Mouse (Mus musculus) midbrain, embryonic 15.5 days (tissue): ENCODE results near the gene Trpm5. TPM values are rescaled to one million over a fixed set of nuclear protein-coding genes. Genes with fewer than 3 reads are reported as not detected.

Experiments
- ATAC-seq: fragments of 200-750 bp; cut with Nextera tagmentation; replicated peaks from 2 replicates; pipeline ENCODE4 v1.8.0; 2017; ENCODE audit warnings: moderate TSS enrichment
- H3K27ac ChIP-seq: fragments of 300-500 bp; sonication (generic); 2 replicates; pipeline ENCODE4 v1.5.1; 2015; ENCODE audit warnings: mild to moderate bottlenecking, inconsistent platforms
- H3K27me3 ChIP-seq: fragments of 300-500 bp; sonication (generic); replicated peaks from 2 replicates; pipeline ENCODE4 v1.6.1; 2015; ENCODE audit warnings: inconsistent platforms
- H3K36me3 ChIP-seq: fragments of 300-500 bp; sonication (generic); replicated peaks from 2 replicates; pipeline ENCODE4 v1.6.1; 2015; ENCODE audit warnings: inconsistent platforms
- H3K4me1 ChIP-seq: fragments of 300-500 bp; sonication (generic); 2 replicates; pipeline ENCODE4 v1.6.1; 2015; ENCODE audit warnings: inconsistent platforms
- H3K4me2 ChIP-seq: fragments of 300-500 bp; sonication (generic); 2 replicates; pipeline ENCODE4 v1.6.1; 2015; ENCODE audit warnings: inconsistent platforms, mild to moderate bottlenecking, moderate library complexity
- H3K4me3 ChIP-seq: fragments of 300-500 bp; sonication (generic); 2 replicates; pipeline ENCODE4 v1.5.1; 2015; ENCODE audit warnings: mild to moderate bottlenecking, inconsistent platforms
- H3K9ac ChIP-seq: fragments of 300-500 bp; sonication (generic); 2 replicates; pipeline ENCODE4 v1.6.1; 2015; ENCODE audit warnings: mild to moderate bottlenecking, inconsistent platforms
- H3K9me3 ChIP-seq: fragments of 300-500 bp; sonication (generic); 2 replicates; pipeline ENCODE4 v1.6.1; 2016; ENCODE audit warnings: inconsistent platforms
- WGBS: fragments of 180-500 bp; shearing (Covaris S2); methylation state at CpG from one replicate; pipeline ENCODE4 v1.1.7; 2015; ENCODE audit warnings: mixed read lengths; 5-methylcytosine and 5-hydroxymethylcytosine counted together
- polyA plus RNA-seq: library from polyadenylated mRNA; unstranded; fragments of >200 nt; fragmentation: Nextera tagmentation; extraction: Ambion mirVana; gene quantifications from 2 replicates; pipeline ENCODE4 v1.2.1, GENCODE M21; 2015

Trpm5 gene
- 1.3 and 1.6 TPM in 2 replicates for polyA plus RNA-seq

DNA sequence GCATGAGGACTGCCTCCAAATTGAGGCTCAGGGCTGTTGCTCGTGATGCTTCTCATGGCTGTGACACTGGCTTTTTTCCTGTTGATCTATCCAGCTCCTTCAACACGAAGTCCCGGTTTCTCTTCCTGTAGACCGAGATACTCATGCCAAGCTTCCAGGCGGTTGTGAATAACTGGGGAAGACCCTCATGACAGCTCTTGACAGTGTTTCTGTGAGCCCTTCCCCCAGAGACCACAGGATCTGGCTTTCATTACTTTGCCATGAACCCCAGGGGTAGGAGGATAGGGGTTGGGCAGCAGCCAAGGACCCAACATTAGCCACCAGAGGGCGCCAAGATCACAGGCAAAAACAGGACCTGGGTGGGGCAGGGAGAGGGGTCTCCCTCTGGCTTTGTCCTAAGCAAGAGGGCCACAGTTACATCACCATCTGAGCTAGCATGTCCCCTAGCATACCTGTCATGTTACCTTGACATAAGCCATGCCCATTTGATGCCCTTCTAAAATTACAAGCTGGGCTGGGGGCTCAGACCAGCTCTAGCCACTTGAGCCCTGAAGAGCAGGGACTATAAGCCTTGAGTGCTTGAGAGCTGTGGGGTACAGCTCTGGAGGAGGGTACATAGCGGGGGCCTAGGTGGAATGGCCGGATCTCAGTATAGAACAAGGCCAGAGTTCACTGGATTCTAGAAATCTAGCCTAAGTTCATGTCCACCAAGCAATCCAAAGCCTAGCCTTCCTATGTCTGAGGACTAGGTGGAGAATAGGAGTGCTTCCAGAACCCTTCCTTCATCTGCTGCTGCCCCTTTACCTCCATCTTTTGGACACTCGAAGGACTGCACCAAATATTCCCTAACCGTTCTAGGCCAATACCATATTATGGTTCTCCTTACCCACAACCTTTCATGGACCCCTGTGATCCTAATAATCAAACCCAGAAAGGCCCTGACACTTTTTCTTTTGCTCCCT is at the start of gene Trpm5:
Gene Trpm5 (minus strand): TSS at position 51 of the 962 bp plus-strand sequence.
- Histone ChIP-seq H3K9ac (no peak within 1 kb of the TSS), H3K27ac (no peak within 1 kb of the TSS)
- no peak for ATAC-seq

DNA sequence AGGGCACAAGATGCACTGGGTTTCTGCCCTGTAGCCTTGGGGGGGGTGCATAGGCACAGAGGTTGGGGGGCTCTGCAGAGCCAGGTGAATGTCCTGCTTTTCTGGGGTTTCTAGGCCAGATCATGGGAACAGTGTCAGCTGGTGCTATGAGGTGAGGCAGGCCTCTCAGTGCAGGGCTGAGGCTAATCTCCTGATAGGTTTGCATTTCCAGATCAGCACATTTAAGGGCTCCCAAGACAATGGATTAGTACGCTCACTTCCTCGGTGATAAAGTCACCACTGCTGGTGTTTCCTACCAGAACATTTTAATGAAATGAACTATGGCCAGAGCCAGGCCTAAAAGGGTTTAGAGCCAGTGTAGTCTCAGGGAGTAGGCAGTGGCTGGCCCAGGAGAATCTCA is 48.2 kb upstream of the Trpm5 start:
- 87% methylated on average over 2 of the region's 2 CpGs for WGBS

More for the DNA sequence above, at the start of gene Trpm5:
- Histone ChIP-seq H3K36me3 (no peaks in the 10 kb centered on the region), H3K4me1 (no peaks in the 10 kb centered on the region), H3K4me2 (no peak within 1 kb of the TSS), H3K27me3 (no peaks in the 10 kb centered on the region), H3K4me3 (no peak within 1 kb of the TSS), H3K9me3 (no peaks in the 10 kb centered on the region)
- 48% methylated on average over 10 of the region's 10 CpGs for WGBS

DNA sequence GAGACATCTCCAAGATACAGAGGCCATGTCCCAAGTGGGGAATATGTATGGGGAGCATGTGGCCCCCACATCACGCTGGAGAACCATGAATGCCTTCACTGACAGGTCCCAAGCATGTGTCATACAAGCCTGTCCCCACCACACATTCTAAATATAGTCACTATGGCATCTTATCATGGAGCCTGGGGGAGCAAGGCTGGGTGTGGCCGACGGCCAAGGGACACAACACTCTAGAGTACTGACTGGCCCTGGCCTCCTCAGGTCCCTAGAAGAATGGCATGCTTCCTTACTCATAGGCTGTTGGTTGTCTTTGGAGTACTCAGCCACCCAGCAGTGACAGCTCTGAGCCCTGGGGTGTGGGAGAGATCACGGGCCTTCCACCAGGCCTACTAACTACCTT is 45.5 kb upstream of the Trpm5 start:
- H3K4me1 ChIP-seq, result no peaks in the 10 kb centered on the region
- no peak overlapping the region for H3K4me2 ChIP-seq
- H3K9ac ChIP-seq, result no peak overlapping the region
- H3K9me3 ChIP-seq, result no peaks in the 10 kb centered on the region
- no peaks in the 10 kb centered on the region for H3K27me3 ChIP-seq
- ATAC-seq, result no peak
- H3K27ac ChIP-seq, result no peak overlapping the region
- no peaks in the 10 kb centered on the region for H3K36me3 ChIP-seq
- WGBS, result 83% methylated on average over 4 of the region's 4 CpGs
- no peak overlapping the region for H3K4me3 ChIP-seq

More for the DNA sequence above, 48.2 kb upstream of the Trpm5 start:
- Histone ChIP-seq H3K27me3 (no peaks in the 10 kb centered on the region), H3K27ac (no peak overlapping the region), H3K9ac (no peak overlapping the region), H3K9me3 (no peaks in the 10 kb centered on the region), H3K36me3 (no peaks in the 10 kb centered on the region), H3K4me3 (no peak overlapping the region), H3K4me1 (no peaks in the 10 kb centered on the region), H3K4me2 (no peak overlapping the region)
- no peak for ATAC-seq

DNA sequence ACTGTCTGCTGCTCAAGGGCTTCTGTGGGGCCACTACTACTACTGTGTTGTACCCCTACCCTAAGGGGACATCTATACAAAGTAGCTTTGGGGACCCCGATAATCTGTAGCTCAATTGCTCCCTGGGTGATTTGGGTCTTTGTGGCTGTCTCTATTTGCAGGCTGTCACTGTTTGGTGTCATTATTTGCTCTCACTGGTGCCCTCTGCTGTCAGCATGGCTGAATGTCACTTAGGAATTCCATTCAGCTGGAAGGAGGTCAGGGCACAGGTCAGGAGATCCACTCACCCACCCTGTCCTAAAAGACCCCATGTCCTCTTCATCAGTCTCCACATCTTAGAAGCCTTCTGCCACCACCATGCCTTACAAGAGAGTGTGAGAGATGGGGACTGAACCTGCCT is 44.3 kb upstream of the Trpm5 start:
- Histone ChIP-seq H3K4me2 (no peak overlapping the region), H3K9me3 (no peaks in the 10 kb centered on the region), H3K9ac (no peak overlapping the region), H3K4me3 (no peak overlapping the region), H3K4me1 (no peaks in the 10 kb centered on the region), H3K27ac (no peak overlapping the region), H3K36me3 (no peaks in the 10 kb centered on the region), H3K27me3 (no peaks in the 10 kb centered on the region)
- ATAC-seq, result no peak
- 33% methylated on average over 1 of the region's 1 CpGs for WGBS

DNA sequence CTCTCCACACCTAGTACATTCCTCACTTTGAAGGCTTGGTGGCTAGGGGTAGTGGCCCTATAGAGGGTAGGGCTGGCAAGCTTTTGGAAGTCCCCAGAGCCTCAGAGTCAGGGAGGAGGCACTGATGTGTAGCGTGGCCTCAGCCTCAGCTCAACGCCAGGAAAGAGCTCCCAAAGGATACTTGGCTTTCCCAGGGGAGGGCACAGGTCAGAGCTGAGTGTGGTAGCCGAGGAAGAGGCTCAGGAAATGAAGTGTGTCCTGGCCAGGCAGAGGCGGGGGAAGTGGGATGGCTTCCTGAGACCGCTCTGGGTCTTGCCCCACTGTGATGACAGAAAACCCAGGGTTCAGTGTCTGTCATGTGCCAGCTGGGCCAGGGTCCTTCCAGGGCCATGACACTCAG is 42.1 kb upstream of the Trpm5 start:
- Histone ChIP-seq H3K9me3 (no peaks in the 10 kb centered on the region), H3K9ac (no peak overlapping the region), H3K4me1 (no peaks in the 10 kb centered on the region), H3K27me3 (no peaks in the 10 kb centered on the region), H3K4me2 (no peak overlapping the region), H3K27ac (no peak overlapping the region), H3K36me3 (no peaks in the 10 kb centered on the region), H3K4me3 (no peak overlapping the region)
- ATAC-seq, result no peak
- 64% methylated on average over 5 of the region's 5 CpGs for WGBS

DNA sequence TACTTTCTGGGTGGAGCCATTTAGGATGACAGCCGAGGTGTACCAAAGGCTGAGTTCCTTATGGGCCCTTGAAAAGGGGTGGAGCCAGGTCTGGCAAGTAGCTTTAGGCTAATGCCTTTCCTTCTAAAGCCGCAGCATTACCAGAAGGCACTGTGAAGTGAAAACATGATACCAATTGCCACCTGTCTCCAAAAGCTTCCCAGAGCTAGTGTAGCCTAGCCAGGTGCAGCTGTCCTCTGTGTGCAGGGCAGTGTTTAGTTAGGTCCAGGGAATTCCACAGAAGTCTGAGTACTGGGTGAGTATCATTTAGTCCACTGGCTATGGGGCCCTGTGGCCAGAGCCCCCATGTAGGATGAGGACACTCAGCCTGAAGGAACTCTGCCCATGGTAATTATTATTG is 41.7 kb upstream of the Trpm5 start:
- ATAC-seq, result no peak
- 57% methylated on average over 2 of the region's 2 CpGs for WGBS
- no peaks in the 10 kb centered on the region for H3K4me1 ChIP-seq
- H3K9me3 ChIP-seq, result no peaks in the 10 kb centered on the region
- H3K9ac ChIP-seq, result no peak overlapping the region
- H3K27ac ChIP-seq, result no peak overlapping the region
- H3K4me3 ChIP-seq, result no peak overlapping the region
- H3K4me2 ChIP-seq, result no peak overlapping the region
- H3K36me3 ChIP-seq, result no peaks in the 10 kb centered on the region
- H3K27me3 ChIP-seq, result no peaks in the 10 kb centered on the region

DNA sequence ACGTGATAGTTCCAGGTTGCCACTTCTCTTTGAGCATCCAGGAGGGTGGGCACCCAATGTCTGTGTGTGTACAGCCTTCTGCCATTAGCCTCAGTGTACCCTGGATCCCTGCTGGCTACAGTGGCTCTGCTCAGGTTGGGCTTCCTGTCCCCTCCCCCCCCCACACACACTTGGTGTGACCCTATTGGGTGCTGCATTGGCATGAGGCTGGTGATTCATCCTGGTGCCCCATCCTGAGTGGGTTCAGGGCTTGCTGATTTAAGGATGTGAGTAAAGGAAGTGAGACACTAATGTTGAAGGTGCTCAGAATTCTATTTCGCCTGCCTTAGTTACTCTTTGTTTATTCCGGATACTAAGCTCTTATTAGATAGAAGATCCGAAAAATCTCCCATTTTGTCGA is 38.4 kb upstream of the Trpm5 start:
- H3K27me3 ChIP-seq, result no peaks in the 10 kb centered on the region
- no peaks in the 10 kb centered on the region for H3K36me3 ChIP-seq
- H3K9ac ChIP-seq, result no peak overlapping the region
- no peak overlapping the region for H3K27ac ChIP-seq
- H3K9me3 ChIP-seq, result no peaks in the 10 kb centered on the region
- no peak for ATAC-seq
- no peak overlapping the region for H3K4me2 ChIP-seq
- no peaks in the 10 kb centered on the region for H3K4me1 ChIP-seq
- WGBS, result 84% methylated on average over 5 of the region's 5 CpGs
- no peak overlapping the region for H3K4me3 ChIP-seq

DNA sequence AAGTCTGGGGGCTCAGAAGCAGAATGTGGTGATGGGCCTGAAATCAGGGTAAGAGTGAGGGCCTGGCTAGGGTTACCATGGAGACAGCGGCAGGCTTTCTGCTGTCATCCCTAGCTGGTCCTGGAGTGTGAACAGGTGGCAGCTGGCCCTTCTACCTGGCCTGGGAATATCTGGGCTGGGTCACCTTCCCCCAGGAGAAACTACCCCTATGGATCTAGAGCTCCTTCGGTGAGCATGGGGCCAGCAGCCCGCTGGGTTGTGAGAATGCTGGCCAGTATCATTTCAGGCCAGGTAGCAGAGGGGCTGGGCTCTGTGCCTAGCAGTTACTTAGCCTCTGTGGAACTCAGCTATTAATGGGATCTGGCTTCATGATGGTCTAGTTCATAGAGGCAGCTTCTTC is 30.5 kb upstream of the Trpm5 start:
- Histone ChIP-seq H3K9ac (no peak overlapping the region), H3K27ac (no peak overlapping the region), H3K4me1 (no peaks in the 10 kb centered on the region; the same call in 1 of the 2 replicates), H3K9me3 (no peaks in the 10 kb centered on the region), H3K36me3 (no peaks in the 10 kb centered on the region), H3K4me3 (no peak overlapping the region), H3K27me3 (no peaks in the 10 kb centered on the region), H3K4me2 (no peak overlapping the region)
- WGBS, result 64% methylated on average over 3 of the region's 3 CpGs
- no peak for ATAC-seq

DNA sequence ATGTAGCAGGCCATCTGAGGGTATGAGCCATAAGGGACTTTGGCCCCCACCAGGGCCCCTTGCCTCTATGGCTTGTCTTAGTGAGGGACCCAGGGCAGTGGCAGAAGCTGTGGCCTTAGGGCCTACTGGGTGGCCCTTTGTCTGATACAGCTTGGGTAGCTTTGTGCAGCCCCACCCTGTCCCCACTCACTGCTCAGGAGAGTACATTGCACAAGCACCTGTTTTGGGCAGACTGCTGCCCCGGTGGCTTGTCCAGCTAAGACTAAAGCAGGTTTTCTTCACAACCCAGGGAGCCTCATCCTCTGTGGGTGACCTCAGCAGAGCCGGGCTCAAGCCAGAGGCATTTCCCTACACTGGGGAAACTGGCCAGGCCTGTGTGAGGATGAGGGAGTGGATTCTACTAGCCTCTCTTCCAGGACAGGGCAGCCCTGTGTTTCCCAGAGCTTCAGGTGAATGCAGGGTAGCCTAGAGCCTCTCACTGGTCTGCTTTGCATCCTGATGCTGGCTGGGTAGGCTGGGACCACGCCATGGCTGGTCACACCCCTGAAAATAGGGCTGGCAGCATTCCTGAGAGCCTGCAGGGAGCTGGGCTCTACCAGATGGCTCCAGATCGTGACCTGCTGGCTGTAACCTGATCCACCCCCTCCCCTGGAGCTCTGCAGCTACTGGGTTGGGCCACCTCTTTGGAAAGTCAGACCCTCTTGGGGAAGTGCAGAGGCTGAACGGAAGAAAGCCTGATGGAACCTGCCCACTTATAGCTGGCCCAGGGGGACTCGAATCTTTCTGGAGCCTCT is 29.6 kb upstream of the Trpm5 start:
- no peak overlapping the region for H3K4me2 ChIP-seq
- no peak for ATAC-seq
- no peaks in the 10 kb centered on the region; the same call in 1 of the 2 replicates for H3K4me1 ChIP-seq
- no peaks in the 10 kb centered on the region for H3K27me3 ChIP-seq
- H3K4me3 ChIP-seq, result no peak overlapping the region
- no peaks in the 10 kb centered on the region for H3K36me3 ChIP-seq
- no peak overlapping the region; the same call in 1 of the 2 replicates for H3K9ac ChIP-seq
- no peaks in the 10 kb centered on the region for H3K9me3 ChIP-seq
- WGBS, result 15% methylated on average over 6 of the region's 6 CpGs
- H3K27ac ChIP-seq, result no peak overlapping the region

DNA sequence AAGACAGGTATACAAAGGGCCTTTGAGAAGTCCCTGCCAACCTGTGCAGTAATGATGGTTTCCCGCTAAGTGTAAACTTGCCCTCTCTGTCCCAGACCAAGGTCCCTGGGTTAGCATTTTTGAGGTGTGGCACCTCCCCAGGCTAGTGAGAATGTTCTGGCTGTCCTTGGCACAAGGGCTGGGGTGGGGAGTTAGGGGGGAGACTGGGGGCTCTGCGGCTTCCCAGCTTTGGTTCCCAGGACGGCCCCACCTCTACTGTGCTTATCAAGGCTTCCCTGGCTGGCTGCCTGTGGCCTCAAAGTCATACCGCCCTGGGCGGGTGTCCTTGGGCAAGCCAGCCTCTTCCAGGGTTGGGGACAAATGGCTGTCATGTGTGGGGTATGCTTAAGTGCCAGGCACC is 27.7 kb upstream of the Trpm5 start:
- Histone ChIP-seq H3K4me1 (no peaks in the 10 kb centered on the region; the same call in 1 of the 2 replicates), H3K4me2 (no peak overlapping the region), H3K36me3 (no peaks in the 10 kb centered on the region), H3K27ac (no peak overlapping the region), H3K27me3 (no peaks in the 10 kb centered on the region), H3K9me3 (no peaks in the 10 kb centered on the region), H3K4me3 (no peak overlapping the region), H3K9ac (no peak overlapping the region)
- ATAC-seq, result no peak
- WGBS, result 87% methylated on average over 5 of the region's 5 CpGs

DNA sequence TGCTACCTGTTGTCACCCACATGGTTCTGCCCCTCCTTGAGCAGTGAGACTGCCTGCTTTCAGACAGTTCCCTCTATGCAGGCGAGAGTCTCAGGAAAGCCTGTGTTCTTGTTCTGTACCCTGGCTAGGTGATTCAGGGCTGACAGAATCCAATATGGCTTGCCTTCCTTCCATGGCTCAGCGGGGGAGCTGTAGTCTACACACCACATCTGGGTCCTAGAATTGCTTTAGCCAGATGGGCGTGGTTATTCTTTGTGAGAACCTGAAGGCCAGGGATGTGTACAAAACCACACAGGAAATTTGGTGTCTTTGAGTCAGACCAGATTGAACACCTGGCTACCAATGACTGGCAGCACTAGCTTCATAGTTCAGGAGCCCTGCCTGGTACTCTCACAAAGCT is 25.4 kb upstream of the Trpm5 start:
- 81% methylated on average over 3 of the region's 3 CpGs for WGBS
- Histone ChIP-seq H3K27ac (no peak overlapping the region), H3K9ac (no peak overlapping the region), H3K36me3 (no peaks in the 10 kb centered on the region), H3K4me2 (no peak overlapping the region), H3K4me1 (no peaks in the 10 kb centered on the region; the same call in 1 of the 2 replicates), H3K9me3 (no peaks in the 10 kb centered on the region; the same call in 1 of the 2 replicates), H3K27me3 (no peaks in the 10 kb centered on the region), H3K4me3 (no peak overlapping the region)
- no peak for ATAC-seq

DNA sequence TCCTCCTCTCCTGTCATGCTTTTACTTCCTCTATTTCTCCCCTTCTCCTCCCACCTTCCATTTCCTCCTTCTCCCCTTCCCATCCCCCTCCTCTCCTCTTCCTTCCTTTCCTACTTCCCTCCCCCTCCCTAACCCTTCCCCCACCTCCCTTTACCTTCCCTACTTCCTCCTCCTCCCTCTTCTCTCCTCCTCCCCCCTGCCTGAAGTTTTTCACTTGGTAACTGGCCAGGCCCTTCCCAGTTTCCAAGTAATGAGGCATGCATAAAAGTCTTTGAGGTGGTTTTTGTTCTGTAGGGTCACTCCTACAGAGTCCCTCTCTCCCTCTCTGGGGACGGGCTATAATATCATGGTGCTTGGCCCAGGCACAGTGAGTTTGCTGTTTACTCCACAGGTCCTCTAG is 25.0 kb upstream of the Trpm5 start:
- Histone ChIP-seq H3K9me3 (no peaks in the 10 kb centered on the region; the same call in 1 of the 2 replicates), H3K27me3 (no peaks in the 10 kb centered on the region), H3K4me1 (no peaks in the 10 kb centered on the region; the same call in 1 of the 2 replicates), H3K27ac (no peak overlapping the region), H3K4me3 (no peak overlapping the region), H3K4me2 (no peak overlapping the region), H3K9ac (no peak overlapping the region), H3K36me3 (no peaks in the 10 kb centered on the region)
- no peak for ATAC-seq
- 28% methylated on average over 1 of the region's 1 CpGs for WGBS
